Mouse (Mus musculus): ENCODE measurements around the gene Usp7. TPM values are rescaled to one million over a fixed set of nuclear protein-coding genes. Genes with fewer than 3 reads are reported as not detected.
A peak's percentile ranks its signal among the peaks of the same experiment; 100 is the strongest.
"Not testable (repeated sequence)": the region's sequence is repeated elsewhere in the genome, so short reads cannot be mapped to it uniquely, and the experiment has no call there.

The Usp7 gene
- total RNA-seq, 2 experiments from 2014 or later: 44.2 to 52.5 TPM

DNA sequence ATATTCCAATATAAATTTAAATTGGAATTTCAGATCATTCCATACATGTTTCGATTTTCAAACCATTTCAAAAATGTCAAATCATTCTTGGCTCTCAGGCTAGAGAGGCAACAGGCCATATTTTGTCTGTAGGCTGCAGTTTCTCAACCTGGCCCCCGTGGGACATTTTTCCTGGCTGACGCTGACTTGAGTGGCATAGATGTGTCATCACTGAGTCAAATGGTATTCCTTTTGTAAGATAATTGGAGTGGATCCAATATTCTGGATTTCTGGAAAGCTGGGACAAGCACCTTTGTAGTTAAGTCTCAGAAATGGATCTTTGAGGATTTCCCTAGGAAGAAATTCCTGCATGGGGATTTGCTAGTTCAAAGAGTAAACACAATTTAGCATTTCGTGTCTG lies 1.2 kb downstream of the Usp7 start:
- DNase-seq (ENCODE audit: low spot score): no peak
- intact Hi-C loops (cut with DNase I): no loop called here

DNA sequence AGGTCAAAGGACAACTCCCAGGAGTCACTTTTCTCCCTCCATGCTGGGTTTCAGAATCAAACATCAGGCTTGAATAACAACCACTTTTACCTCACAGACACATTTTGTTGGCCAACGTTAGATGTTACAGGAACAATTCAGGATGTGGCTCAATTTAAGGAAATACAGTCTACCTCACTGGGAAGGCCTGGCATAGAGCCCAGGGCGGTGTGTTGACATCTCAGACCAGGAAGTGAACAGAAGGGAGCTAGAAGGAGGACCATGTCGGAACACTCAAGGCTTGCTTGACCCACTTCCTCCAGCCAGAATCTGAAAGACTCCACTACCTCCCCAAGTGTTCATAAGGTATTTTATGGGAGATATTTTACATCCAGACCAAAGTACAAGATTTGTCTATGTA lies 7.4 kb downstream of the Usp7 start:
- intact Hi-C loops (cut with DNase I): no loop called here

DNA sequence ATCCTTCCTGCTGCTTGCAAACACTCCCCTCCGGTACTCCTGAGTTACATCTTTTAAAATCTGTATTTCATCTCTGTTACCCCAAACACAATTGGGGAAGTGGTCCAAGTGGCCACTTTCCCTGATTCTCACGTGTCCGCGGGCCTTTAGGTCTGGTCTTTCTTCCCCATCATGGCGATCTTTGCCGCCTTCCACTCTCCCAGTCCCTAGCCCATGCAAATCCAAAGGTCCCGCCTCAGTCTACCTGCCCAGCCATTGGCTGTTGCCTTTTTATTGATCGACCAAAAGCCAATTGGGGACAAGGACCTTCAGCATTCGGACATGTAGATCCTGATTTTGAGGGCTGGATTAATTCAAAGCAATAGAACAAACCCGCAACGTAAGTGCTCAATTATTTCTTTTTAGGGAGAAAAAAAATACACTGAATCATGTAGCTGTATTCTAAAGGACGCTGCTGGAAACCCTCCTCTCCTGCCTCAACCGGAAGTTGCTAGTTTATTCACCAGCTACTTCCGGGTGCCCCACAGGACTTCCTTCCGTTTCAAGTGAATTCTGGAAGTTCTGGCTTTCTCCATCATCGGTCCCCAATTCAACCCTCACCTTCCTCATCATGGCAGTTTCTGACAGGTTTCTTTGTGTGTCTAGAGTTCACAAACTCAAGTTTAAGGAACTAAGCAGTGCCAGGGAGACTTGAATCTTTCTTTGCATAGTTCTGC lies 8.8 kb downstream of the Usp7 start:
- intact Hi-C loops (cut with DNase I): no loop called here
- no peak for DNase-seq (ENCODE audit: low spot score)

More for the DNA sequence above, 7.4 kb downstream of the Usp7 start:
- peak; percentile 19 for DNase-seq (ENCODE audit: low spot score)

DNA sequence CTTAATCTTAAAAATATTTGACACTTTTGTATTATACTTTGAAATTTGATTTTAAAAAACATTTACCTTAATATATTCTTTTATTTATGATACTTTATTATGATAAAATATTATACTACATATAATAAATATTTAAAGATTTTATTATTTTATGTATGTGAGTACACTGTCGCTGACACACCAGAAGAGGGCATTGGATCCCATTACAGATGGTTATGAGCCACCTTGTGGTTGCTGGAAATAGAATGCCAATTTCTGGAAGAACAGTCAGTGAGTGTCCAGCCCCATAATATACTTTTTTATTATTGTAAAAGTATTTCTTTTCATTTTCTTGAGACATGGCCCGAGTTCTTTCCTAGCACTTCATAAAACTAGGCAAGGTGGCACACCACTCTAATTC lies 10.4 kb downstream of the Usp7 start:
- intact Hi-C loops (cut with DNase I): no loop called here
- no peak for DNase-seq (ENCODE audit: low spot score)

DNA sequence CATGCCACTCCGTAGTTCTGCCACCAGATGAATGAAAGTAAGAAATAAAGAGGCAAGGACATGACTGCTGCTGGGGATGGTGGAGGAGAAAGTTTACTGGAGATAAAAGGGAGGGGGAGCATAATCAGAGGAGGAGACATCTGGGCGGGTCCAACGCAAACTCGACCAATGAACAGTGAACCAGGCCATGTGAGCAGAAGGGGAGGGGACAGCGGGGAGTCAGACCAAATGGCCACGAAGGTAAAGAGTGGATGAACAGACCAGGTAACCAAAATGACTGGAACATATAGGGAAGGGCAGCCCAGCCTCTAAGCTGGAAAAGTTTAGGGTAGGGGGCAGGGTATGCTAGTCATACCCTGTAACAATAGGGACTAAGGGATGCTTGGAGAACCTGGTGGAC lies 10.9 kb downstream of the Usp7 start:
- intact Hi-C loops (cut with DNase I): no loop called here
- DNase-seq (ENCODE audit: low spot score): no peak

DNA sequence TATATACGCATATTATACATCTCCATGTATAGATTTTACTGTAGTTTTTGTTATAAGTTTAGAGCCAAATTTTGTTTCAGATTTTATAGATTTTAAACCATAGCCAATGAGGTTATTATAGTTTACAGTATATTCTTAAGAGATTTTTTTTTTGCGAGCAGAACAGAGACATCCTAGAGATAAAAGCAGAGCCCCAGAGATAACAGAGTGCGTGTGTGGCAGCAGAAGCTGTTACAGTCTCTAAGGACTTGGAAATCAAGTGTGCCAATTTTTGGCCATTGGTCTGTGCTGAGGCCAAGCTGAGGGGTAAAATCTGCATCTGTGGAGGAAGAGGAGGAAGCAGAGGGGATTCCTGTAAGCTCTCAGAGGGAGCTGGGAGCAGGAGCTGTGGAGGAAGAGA lies 11.9 kb downstream of the Usp7 start:
- DNase-seq (ENCODE audit: low spot score): no peak
- intact Hi-C loops (cut with DNase I): no loop called here

DNA sequence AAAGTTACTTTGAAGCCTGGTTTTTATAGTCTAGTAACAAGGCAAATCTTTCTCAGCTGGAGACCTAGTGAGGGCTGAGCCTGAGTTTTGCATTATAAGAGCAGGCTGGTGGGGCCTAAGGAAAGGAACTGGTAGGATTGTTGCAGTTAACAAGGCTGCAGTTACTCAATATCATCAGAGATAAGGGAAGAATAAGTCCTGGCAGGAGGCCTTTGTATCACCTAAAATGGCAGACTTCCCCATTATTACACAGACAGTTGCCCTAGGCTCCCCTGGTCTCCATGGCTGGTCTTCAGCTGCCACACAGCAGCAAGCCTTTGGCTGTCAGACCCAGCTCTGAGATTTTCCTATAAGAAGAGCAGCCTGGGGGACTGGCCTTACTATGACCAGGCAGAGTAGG lies 13.4 kb downstream of the Usp7 start:
- no peak for DNase-seq (ENCODE audit: low spot score)
- intact Hi-C loops (cut with DNase I): no loop called here

DNA sequence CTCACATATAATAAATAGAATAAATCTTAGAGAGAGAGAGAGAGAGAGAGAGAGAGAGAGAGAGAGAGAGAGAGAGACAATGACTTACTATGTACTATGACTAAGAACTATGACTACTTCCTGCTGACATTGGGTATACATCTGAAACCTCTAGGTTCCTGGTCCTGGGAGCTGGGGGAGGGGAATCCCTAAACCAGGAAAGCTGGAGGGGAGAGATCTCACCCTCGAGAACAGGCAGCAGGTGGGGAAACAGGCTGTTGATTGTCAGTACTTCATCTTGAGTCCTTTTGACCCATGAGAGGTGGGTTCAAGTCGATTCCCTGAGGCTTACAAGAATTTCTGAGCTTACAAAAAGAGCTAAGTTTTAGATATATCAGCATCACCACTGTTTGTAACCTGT lies 14.9 kb downstream of the Usp7 start:
- DNase-seq (ENCODE audit: low spot score): no peak
- intact Hi-C loops (cut with DNase I): no loop called here

DNA sequence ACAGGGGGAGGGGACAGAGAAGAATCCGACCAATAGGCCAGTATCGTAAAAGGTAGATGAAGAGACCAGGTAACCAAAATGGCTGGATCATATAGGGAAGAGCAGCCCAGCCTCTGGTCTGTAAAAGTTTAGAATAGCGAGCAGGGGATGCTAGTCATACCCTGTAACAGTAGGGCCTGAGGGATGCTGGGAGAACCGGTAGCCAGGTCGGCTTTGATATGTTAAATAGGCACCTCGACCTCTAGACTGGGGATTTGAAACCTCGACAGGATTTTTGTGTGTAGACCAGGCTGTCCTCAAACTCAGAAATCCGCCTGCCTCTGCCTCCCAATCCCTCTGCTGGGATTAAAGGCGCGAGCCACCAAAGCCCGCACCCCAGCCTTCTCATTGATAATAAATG lies 15.5 kb downstream of the Usp7 start:
- intact Hi-C loops (cut with DNase I): no loop called here
- DNase-seq (ENCODE audit: low spot score): no peak

DNA sequence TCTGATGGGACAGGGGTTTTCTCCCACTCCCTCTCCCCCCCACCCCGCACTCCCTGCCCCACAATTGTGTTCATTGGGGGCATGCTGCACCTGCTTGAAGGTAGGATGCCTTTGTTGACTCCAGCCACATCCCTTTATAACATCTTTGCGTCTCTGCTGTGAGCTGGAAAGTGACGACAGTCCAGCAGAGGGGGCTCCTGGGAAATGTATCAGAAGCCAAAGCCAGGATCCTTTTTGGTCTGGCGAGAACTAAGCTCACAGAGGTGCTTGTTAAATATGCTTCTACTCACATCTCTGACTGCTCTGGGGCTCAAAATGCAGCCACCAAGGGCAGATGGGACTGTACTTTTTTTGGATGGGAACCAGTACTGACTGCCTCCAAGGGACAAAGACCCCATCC lies 21.0 kb downstream of the Usp7 start:
- DNase-seq (ENCODE audit: low spot score): no peak
- intact Hi-C loops (cut with DNase I): no loop called here

DNA sequence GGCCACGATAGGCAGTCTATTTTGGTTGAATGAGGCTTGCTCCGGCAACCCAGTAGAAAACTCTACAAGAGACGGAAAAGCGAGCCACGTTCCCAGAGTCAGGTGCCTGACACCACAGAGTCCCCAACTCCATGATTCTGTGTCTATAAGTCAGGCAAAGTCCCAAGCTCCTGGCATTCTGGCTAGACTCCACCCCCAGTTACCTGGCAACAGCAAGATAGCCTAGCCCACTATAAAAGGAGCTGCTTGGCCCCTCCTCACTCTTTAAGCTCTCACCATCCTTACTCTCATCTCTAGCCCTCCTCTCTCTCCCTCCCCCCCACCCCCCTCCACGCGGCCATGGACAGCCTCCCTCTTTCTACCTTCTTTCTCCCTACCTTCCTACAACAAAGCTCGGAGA lies 21.8 kb downstream of the Usp7 start:
- intact Hi-C loops (cut with DNase I); DNase-seq (ENCODE audit: low spot score): not testable (repeated sequence)

DNA sequence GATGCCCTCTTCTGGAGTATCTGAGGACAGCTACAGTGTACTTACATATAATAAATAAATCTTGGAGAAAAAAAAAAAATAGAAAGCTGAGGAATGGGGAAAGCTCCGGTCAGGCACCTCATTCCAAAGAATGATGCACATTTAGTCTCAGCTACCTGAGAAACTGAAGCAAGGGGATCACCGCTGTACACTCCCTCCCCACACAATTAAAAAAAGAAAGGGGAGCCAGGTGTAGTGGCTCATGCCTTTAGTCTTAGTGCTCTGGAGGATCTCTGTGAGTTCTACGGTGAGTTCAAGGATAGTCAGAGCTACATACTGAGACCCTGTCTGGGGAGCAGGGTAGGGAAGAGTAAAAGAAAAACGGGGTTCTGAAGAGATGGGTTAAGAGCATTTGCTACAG lies 22.6 kb downstream of the Usp7 start:
- no peak for DNase-seq (ENCODE audit: low spot score)
- intact Hi-C loops (cut with DNase I): loop anchor here (1.0 to 5.0 kb wide), 2 partner anchors 83 to 277 kb away; no protein-coding TSS in a partner anchor

DNA sequence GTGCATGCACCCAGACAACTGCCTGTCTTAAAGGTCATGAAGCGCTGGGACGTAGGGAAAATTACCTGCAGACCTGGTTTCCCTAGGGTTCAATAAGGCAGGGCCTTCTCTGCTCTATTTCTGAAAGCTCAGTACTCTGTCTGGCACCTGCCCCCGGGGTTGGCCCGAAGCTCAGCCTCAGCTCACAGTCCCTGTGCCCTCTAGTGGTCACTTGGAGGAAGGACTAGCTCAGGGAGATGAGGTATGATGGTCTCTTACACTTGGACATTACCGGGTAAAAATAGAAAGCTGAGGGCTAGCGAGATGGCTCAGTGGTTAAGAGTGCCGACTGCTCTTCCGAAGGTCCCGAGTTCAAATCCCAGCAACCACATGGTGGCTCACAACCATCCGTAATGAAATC lies 23.0 kb downstream of the Usp7 start:
- DNase-seq (ENCODE audit: low spot score): peak; percentile 35

DNA sequence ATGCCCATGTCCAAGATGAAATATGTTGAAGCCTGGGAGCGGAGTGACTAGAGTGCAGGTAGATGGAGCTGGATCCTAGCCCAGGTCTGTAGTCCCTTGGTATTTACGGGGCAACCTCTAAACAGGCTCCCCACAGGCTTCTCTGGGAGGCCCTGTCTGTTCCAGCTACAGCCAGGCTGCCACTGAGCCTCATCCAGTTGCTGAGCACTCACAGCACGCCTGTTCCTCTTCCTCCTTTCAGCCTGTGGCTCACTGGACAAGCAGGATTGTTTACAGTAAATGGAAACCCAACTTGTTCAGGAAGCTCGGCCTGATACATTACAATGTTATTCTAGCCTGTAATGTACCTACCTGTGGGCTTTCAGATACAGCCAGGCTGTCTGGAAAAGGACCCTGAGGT lies 23.5 kb downstream of the Usp7 start:
- no peak for DNase-seq (ENCODE audit: low spot score)
- intact Hi-C loops (cut with DNase I): loop anchor here (5.0 kb wide), 1 partner anchor 276 kb away; no protein-coding TSS in a partner anchor

More for the DNA sequence above, 23.0 kb downstream of the Usp7 start:
- intact Hi-C loops (cut with DNase I): loop anchor here (1.0 to 5.0 kb wide), 2 partner anchors 83 to 277 kb away; no protein-coding TSS in a partner anchor

DNA sequence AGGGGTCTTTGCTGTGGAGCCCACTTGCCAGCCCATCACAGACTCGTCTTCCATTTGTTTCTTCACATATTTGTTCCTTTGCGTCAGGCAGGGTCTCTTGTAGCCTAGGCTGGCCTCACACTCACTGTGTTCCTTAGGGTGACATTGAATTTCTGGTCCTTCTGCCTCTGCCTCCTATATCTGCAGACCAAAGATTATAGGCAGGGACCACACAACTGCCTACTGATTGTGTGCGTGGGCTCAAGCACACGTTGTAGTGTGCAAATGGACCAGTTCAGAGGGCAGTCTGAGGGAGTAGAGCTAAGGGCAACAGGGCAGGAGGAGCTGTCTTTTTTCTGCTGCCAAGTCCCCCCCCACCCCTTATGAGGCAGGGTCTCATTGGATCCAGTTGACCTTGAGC lies 24.0 kb downstream of the Usp7 start:
- intact Hi-C loops (cut with DNase I): loop anchor here (5.0 kb wide), 1 partner anchor 276 kb away; no protein-coding TSS in a partner anchor
- DNase-seq (ENCODE audit: low spot score): no peak

DNA sequence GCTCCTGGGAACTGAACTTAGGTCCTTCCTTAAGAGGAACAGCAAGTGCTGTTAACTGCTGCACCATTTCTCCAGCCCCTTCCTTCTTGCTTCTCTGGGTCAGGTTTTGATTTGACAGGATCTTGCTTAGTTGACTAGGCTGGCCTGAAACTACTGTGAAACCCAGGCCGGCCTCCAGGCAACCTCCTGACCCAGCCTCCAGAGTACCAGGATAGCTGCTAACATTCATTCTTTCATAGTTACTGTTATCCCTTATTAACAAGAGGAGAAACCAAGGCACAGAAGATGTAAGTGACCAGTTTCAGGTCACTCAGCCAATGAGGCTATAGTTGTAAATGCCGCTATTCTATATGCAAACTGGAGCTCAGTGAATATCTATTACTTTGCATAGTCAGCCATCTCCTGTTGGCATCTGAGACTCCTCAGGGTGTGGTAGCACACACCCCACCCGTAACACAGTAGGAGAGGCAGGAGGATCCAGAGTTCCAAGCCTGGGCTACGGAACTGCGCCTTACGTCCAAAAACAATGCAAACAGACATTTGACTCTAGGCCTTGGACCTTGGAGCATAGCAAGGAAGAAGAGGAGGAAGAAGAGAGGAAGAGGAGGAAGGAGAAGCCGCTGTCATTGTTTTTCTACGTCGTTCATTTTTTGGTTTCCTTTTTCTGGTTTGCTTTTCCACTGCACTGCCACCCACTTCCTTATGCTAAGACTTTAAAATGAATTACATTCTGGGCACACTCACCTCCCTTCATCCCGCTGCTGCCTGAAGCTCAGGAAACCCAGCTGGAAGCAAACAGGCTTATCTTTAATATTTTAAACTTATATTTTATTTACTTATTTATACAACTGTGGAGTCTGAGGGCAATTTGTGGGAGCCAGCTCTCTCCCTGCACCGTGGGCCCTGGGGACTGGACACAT lies 24.7 kb downstream of the Usp7 start:
- DNase-seq (ENCODE audit: low spot score): no peak
- intact Hi-C loops (cut with DNase I): loop anchor here (5.0 kb wide), 1 partner anchor 275 kb away; no protein-coding TSS in a partner anchor

DNA sequence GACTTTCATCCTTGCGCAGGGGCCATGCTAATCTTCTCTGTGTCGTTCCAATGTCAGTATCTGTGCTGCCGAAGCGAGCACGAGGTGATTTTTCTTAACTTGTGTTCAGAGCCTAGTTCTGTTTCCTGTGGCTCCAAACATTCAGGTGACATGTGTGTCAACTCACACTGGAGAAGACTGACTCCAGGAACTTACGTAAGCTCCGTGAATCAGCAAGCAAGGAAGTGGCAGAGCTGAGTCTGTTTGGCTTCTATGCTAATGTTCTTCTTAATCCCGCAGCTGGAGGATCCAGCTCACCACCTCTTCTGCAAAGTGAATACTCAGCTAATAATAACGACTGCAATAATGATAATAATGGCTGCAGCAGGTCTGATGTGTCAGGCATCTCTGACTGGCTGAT lies 25.9 kb downstream of the Usp7 start:
- intact Hi-C loops (cut with DNase I): loop anchor here (5.0 kb wide), 1 partner anchor 274 kb away; no protein-coding TSS in a partner anchor
- no peak for DNase-seq (ENCODE audit: low spot score)

DNA sequence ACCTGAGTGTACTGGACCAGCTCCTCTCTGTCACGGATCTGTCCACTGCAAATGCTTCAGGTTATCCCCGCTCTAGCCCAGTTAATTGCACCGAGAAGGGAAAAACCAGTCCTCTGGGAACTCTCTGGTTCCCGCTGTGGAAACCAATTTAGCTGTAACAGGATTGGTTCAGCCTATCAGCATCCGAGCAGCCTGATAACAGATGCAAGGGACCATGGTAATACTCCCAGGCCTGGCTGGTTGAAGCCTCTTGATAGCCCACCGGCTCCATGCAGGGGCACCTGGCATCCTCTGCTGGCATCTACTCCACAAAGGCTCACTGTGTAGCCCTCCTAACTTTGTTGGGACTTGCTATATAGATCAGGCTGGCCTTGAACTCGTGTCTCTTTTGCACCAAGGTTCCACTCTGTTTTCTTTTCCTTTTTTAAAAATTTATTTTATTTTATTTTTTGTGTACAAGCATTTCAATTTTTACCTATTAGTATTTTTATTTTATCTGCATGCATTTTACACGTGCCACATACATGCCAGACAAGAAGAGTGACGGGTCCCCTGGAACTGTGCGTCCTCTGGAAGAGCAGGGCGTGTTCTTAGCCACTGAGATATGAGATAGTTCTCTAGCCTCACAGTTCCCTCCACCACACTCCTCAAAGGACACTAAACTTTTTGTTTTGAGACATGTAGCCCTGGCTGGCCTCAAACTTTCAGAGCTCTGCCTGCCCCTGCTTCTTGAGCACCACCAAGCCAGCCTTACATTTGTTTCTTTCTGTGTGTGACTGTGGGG lies 27.8 kb downstream of the Usp7 start:
- DNase-seq (ENCODE audit: low spot score): no peak
- intact Hi-C loops (cut with DNase I): no loop called here

DNA sequence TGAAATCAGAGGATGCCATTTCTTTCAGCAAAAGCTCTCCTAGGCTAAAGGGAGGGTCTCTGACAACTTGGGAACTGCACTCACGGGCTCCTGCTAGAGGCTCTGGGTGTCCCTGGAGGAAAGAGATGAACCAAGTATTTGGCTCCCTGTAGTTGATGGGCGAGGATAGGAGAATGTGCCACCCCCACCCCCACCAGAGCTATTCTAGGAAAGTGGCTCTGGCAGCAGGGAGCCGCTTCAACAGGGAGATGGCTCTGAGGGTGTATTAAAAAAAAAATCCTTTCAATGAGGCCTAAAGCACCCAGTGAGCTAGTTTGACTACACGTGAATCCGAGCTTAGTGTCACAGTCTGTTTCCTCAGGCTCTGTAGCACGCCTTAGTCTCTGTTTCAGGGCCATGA lies 29.1 kb downstream of the Usp7 start:
- intact Hi-C loops (cut with DNase I): no loop called here
- no peak for DNase-seq (ENCODE audit: low spot score)

DNA sequence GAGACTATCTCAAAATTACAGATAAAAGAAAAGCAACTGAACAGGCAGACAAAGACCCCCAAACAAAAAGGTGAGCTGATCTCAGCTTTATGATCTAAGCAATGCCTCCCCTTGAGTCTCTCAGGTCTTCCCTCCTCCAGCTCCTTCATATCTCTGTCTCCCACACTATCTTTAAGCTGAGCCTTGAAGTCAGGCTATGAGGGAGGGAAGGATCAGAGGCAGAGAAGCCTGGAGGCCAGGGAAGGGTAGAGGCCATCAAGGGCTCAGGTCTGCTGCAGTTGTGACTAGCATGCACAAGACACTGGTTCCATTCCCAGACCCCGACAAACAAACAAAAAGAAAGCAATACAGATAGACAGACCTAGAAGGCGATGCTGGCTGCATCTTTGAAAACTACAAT lies 30.2 kb downstream of the Usp7 start:
- DNase-seq (ENCODE audit: low spot score): no peak
- intact Hi-C loops (cut with DNase I): no loop called here
